Mouse (Mus musculus): ENCODE measurements around the gene Retsat.

DNA sequence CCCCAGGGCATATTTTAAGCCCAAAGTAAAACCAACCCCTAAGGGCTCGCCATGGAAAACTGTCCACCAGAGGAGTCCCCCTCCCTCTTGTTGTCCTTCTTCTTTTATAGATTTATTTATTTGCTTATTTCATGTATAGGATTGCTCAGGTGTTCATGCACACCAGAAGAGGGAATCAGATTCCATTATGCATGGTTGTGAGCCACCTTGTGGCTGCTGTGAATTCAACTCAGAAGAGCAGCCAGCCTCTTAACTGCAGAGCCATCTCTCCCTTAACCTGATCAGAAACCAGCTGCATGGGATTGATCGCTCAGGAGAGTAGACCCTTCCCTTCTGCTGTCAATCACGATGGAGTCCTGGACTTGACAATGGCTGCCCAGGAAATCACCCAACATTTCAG is 38.7 kb downstream of the Retsat start:
- TF ChIP-seq CTCF (IDR thresholded peaks at IDR 0.05; ENCODE audit: control insufficient read depth, insufficient read depth, insufficient read length) (no peak), FOSL1 (IDR thresholded peaks at IDR 0.05; ENCODE audit: insufficient read depth, low read length, poor library complexity, severe bottlenecking) (no peak), CEBPB (IDR thresholded peaks at IDR 0.05; ENCODE audit: low read depth) (no peak), USF1 (IDR thresholded peaks at IDR 0.05; ENCODE audit: low read depth) (no peak), MYOD1 (IDR thresholded peaks at IDR 0.05; ENCODE audit: control insufficient read depth, insufficient read length, low read depth) (no peak), MAX (IDR thresholded peaks at IDR 0.05) (no peak), MYOG (IDR thresholded peaks at IDR 0.05; ENCODE audit: control insufficient read depth, extremely low read depth, insufficient read length) (no peak)
